Mouse (Mus musculus): ENCODE measurements at regions not wholly inside any gene's neighbourhood (a gene's known extent, or its start where the extent isn't known, plus 50 kb on each side); places are given as distances from the start of the nearest gene placed in this dataset.
"Not testable (repeated sequence)": the region's sequence is repeated elsewhere in the genome, so short reads cannot be mapped to it uniquely, and the experiment has no call there.

DNA sequence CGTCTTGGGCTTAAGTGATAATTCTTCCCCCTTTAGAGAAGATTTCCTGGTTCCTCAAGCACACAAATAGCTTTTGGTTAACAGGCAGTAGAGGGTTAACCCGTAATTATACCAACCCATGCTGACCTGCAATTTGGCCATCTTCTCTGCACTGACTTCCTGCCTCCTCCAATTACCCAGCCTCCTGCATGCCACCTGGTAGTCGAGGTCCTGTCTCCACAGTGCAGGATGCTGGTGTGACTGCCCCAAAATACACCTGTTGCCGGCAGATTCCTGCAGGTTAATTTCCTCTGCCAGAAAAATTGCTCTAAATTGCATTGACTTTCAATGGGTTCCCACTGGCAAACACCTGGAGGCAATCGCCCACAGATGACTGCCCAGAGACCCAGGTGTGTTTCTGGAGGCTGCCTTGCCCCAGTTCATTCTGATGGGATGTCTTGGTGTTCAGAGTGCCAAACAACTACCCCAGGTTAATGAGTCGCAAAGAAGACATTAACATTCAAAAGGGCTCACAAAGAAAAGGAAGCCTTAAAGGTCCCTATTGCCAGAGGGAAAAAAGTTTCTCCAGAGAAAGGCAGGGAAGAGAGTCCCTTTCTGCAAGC lies 591.5 kb upstream of the Ptbp2 start:
- Histone ChIP-seq H3K27ac (no peak overlapping the region), H3K4me3 (no peak overlapping the region)
- no peak for DNase-seq (ENCODE audit: low spot score in 2 of 2)
- no peak for TF ChIP-seq CTCF (conservative IDR thresholded peaks at IDR 0.05)

DNA sequence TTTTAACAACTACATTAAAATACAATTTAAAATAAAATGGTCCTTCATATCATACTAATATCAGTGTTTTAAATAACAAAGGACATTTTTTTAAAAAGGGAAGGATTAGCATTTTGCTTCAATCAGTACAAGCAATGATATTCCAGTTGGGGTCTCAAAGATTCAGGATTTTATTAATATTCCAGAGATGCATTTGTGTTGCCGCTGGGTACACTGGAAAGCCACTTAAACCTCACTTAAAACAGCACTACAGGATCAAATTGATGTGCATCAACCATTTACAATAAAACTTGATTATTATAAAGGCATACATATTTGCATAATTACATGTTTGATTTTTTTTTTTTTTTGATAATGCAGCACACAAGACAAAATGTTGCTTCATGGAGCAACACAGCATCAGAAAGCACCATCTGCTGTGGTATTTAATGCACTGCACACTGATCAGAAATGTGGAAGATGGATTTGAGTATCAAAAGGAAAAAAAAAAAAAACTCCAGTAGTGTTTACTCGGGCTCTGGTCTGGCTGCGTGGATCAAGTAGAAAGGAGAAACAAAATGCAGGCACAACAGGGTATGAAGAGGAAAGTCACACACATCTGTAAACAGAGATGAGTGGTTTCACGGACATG lies 558.6 kb upstream of the Ptbp2 start:
- H3K4me3 ChIP-seq: no peak overlapping the region
- DNase-seq (ENCODE audit: low spot score in 2 of 2): no peak
- peak; percentile 52 for TF ChIP-seq CTCF (conservative IDR thresholded peaks at IDR 0.05)
- H3K27ac ChIP-seq: peak overlapping the region; percentile 68; the same call in 1 of the 2 replicates

DNA sequence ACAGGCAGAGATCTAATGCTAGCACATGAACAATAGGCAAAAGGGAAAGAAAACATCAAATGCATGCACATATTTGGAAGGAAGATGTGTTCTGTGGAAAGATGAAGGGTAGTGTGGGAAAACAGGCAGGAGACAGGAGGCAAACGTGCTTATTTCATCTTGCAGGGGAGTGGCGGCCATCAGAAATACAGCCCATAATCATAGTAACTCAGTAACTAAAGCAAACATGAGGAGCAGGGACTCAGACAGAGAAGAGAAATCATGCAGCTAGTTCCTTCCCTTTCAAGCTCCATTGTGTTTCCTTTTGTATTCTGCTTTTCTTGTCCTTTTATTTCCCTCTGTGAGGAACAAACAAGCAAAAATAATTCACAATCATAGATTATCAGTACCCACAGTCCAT lies 557.6 kb upstream of the Ptbp2 start:
- H3K4me3 ChIP-seq: no peak overlapping the region
- DNase-seq (ENCODE audit: low spot score in 2 of 2): no peak
- TF ChIP-seq CTCF (conservative IDR thresholded peaks at IDR 0.05): no peak
- H3K27ac ChIP-seq: peak overlapping the region; percentile 68

DNA sequence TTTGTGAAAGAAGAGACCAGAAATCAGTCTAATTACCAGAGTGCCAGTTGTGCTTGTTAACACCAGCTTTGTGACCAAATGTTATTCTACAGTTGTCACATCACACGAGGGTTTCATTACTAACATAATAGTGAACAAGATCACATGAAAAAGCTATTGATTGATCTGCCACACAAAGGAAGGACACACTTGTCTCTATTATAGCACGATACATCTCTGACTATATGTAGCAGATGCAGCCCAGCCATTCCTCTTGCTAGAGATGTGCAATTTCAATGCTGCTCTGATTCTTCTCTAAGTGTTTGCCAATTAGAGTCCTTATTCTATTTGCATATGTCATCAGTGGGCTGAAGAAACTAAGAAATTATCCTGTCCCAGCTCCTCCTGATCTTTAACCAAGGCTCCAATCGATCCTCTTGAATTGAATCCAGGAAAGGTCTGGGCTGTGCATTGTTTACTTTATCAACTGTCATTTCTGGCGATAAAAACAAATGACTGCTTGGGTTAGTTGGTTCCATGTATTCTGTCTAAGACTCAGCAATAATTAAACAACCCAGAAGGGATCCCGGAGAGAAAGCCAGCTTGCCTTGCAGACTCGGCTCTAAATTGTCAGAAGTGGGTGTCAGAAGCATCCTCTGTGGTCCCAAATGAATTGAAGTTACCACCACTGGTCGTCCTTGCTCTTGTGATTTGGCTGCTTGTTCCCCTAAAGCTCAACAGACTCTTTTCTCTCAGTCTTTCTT lies 551.7 kb upstream of the Ptbp2 start:
- DNase-seq (ENCODE audit: low spot score in 2 of 2): no peak
- no peak for TF ChIP-seq CTCF (conservative IDR thresholded peaks at IDR 0.05)
- no peak overlapping the region for H3K27ac ChIP-seq
- no peak overlapping the region for H3K4me3 ChIP-seq

DNA sequence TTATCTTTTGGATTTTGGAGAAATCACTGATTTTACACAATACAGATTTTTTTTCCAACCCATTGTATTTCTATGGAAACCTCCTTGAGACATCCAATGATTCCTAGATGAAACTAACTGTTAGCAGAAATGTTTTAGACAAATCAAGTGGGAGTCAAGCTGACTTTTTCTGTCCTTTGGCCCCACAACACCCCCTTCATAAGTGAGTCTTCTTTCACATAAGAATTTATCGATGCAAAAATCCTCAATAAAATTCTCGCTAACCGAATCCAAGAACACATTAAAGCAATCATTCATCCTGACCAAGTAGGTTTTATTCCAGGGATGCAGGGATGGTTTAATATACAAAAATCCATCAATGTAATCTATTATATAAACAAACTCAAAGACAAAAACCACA lies 522.8 kb upstream of the Ptbp2 start:
- not testable (repeated sequence) for H3K4me3 ChIP-seq; H3K27ac ChIP-seq; DNase-seq (ENCODE audit: low spot score in 2 of 2)

DNA sequence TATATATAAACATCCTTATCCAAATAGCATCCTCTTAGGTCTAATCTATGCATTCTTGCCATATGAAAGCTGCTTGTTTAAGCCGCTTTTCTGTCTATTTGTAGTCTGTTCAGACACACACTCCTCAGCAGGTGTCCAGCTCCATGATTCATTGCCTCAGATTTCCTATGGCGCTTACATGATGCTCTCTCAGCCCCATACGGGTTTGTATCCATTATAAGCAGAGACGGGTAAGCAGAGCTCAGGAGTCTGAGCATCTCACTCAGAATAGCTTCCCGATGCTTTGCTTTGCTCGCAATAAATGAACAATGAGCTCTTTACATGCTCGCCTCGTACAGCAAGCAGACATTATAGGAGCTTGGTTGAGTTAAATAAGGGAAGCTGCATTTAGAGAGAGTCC lies 521.3 kb upstream of the Ptbp2 start:
- no peak for DNase-seq (ENCODE audit: low spot score in 2 of 2)
- Histone ChIP-seq H3K27ac (no peak overlapping the region), H3K4me3 (no peak overlapping the region)
- no peak for TF ChIP-seq CTCF (conservative IDR thresholded peaks at IDR 0.05)
